Comparison of ENCODE assay signal across 14 mouse cellular contexts in genomic region chr17:17600001-17600400, GRCm38 (mm10). TPM values are rescaled to one million over a fixed set of nuclear protein-coding genes. Genes with fewer than 3 reads are reported as not detected.
DNase-seq lines count a peak whose midpoint lies in the region; ATAC-seq and TF ChIP-seq lines count a peak whose summit lies in the region.
"Had no signal": no experiment of that assay in that cellular context is flagged by ENCODE, and none has a peak within 500 bp of the region (broad histone marks: within the 10 kb centered on the region; RNA-seq: fewer than 3 reads in every experiment).

No protein-coding gene starts in this region.

- 39% methylated on average over 1 of the region's 1 CpGs for WGBS in heart, postnatal 0 days
- 74% methylated on average over 1 of the region's 1 CpGs for WGBS in heart, embryonic 12.5 days

- no peak for TF ChIP-seq CTCF in heart, postnatal 0 days (IDR thresholded peaks at IDR 0.05; ENCODE audit: low read depth)

- TF ChIP-seq EP300 in heart, postnatal 0 days (IDR thresholded peaks at IDR 0.05; ENCODE audit: low read depth), result no peak

- no peaks in the 10 kb centered on the region for H3K9me3 ChIP-seq in heart, postnatal 0 days (replicated peaks; ENCODE audit: control insufficient read depth, low read length)
- H3K9me3 ChIP-seq in heart, embryonic 12.5 days (replicated peaks), result no peaks in the 10 kb centered on the region

- H3K9ac ChIP-seq in heart, postnatal 0 days (replicated peaks; ENCODE audit: low read depth, low read length), result no peak overlapping the region
- no peak overlapping the region for H3K9ac ChIP-seq in heart, embryonic 12.5 days

- H3K4me2 ChIP-seq in heart, postnatal 0 days (ENCODE audit: low read depth, low read length), result no peak overlapping the region
- H3K4me2 ChIP-seq in heart, embryonic 12.5 days, result no peak overlapping the region

- H3K27me3 ChIP-seq in heart, postnatal 0 days (ENCODE audit: control insufficient read depth, insufficient read depth, low read length), result no peaks in the 10 kb centered on the region
- H3K27me3 ChIP-seq in heart, embryonic 12.5 days (replicated peaks), result no peaks in the 10 kb centered on the region

- no peaks in the 10 kb centered on the region for H3K36me3 ChIP-seq in heart, postnatal 0 days (replicated peaks; ENCODE audit: control insufficient read depth, insufficient read depth, low read length)
- H3K36me3 ChIP-seq in heart, embryonic 12.5 days, result no peaks in the 10 kb centered on the region

- no peak for ATAC-seq in heart, postnatal 0 days (ENCODE audit: insufficient read depth, low read depth)
- no peak for ATAC-seq in heart, embryonic 12.5 days (ENCODE audit: insufficient number of reproducible peaks, low FRiP score)
- peak; percentile 94 for ATAC-seq in activated CD4-positive, CD25-positive, alpha-beta regulatory T cell, adult 4 months
- peak; percentile 92 for ATAC-seq in megakaryocyte, adult 5-6 weeks (ENCODE audit: poor library complexity, severe bottlenecking)
- ATAC-seq: midbrain, embryonic 16.5 days had no signal

- DNase-seq in heart, postnatal 0 days (ENCODE audit: low spot score), result no peak
- DNase-seq in A20 (ENCODE audit: low read depth, low spot score), result peak; percentile 68
- DNase-seq in c-Kit-positive CD71-positive TER-119-positive erythroid progenitor cells, embryonic 14.5 days (ENCODE audit: low spot score), result no peak
- DNase-seq in left cerebral cortex, adult 8-10 months (ENCODE audit: low spot score in 2 of 2), result no peak
- no peak for DNase-seq in kidney, adult 11 months
- DNase-seq: cerebellum, adult 9-10 months; kidney, adult 9 months; lung, adult 2 months; right cerebral cortex, postnatal 14 days; thymus, postnatal 14 days had no signal

- peaks cover 48% of the 10 kb centered on the region for H3K4me1 ChIP-seq in heart, postnatal 0 days (ENCODE audit: control insufficient read depth, insufficient read depth)
- H3K4me1 ChIP-seq in heart, embryonic 12.5 days (replicated peaks), result peaks cover 32% of the 10 kb centered on the region

- H3K27ac ChIP-seq in heart, postnatal 0 days (ENCODE audit: low read depth), result 0 out of 2 replicates have a peak overlapping the region, but pooled peaks have one; percentile 9
- H3K27ac ChIP-seq in heart, embryonic 12.5 days (ENCODE audit: poor library complexity, severe bottlenecking), result no peak overlapping the region

- H3K4me3 ChIP-seq in heart, postnatal 0 days (ENCODE audit: low read depth, low read length), result no peak overlapping the region
- H3K4me3 ChIP-seq in heart, embryonic 12.5 days, result no peak overlapping the region

RNA-seq across cellular contexts. Expression of gene Lnpep, which starts 24.8 kb away (rescaled TPM):
- 53.0 and 56.2 TPM in 2 replicates for total RNA-seq in heart, postnatal 0 days (2014; rRNA removed; ENCODE audit: low replicate concordance)
- 10.0 and 10.3 TPM in 2 replicates for polyA plus RNA-seq in heart, postnatal 0 days (2015; fragmentation: Nextera tagmentation; extraction: Ambion mirVana)
- 13.8 and 15.1 TPM in 2 replicates for polyA plus RNA-seq in heart, embryonic 12.5 days (2016; fragmentation: Nextera tagmentation; extraction: Ambion mirVana)
- 10 to 100 TPM; 31.8 to 33.2 TPM for polyA plus RNA-seq in activated CD4-positive, CD25-positive, alpha-beta regulatory T cell, adult 4 months (2017; shearing (Covaris generic))
- total RNA-seq in megakaryocyte, adult 5-6 weeks (2015), result 89.2 and 89.9 TPM in 2 replicates
- 57.6 and 72.7 TPM in 2 replicates for total RNA-seq in megakaryocyte, adult 5-6 weeks (2017)
- total RNA-seq in left cerebral cortex, adult 8-10 months (2022), result 100 to 1,000 TPM in 3 of 4 experiments, 10 to 100 TPM in 1; 81.4 to 115 (median 110) TPM

Comparison
In these comparisons a context has a peak if more than half of its experiments do, and no peak if none do; other contexts are left out.
1. ATAC-seq: peak in activated CD4-positive, CD25-positive, alpha-beta regulatory T cell, adult 4 months (single experiment) and megakaryocyte, adult 5-6 weeks (single experiment); none in heart, postnatal 0 days (single experiment) and heart, embryonic 12.5 days (single experiment).